Mouse (Mus musculus) stomach, embryonic 14.5 days (tissue): Measurements from ENCODE around the gene Pole. TPM values are rescaled to one million over a fixed set of nuclear protein-coding genes. Genes with fewer than 3 reads are reported as not detected.

Experiments used
- ATAC-seq: fragments of 200-750 bp; cut with Nextera tagmentation; 2 replicates; pipeline ENCODE4 v1.8.0; 2017; ENCODE audit warnings: low read depth, moderate TSS enrichment; ENCODE audit not compliant: insufficient number of reproducible peaks, insufficient read depth, low FRiP score
- H3K27ac ChIP-seq: fragments of 300-500 bp; sonication (generic); 2 replicates; pipeline ENCODE4 v1.5.1; 2014; ENCODE audit warnings: mild to moderate bottlenecking, low read length, moderate library complexity, mixed read lengths
- H3K27me3 ChIP-seq: fragments of 300-500 bp; sonication (generic); 2 replicates; pipeline ENCODE4 v1.6.1; 2014; ENCODE audit warnings: low read length, control low read depth, mixed read lengths; ENCODE audit not compliant: control insufficient read depth, insufficient read depth
- H3K36me3 ChIP-seq: fragments of 300-500 bp; sonication (generic); 2 replicates; pipeline ENCODE4 v1.6.1; 2014; ENCODE audit warnings: mild to moderate bottlenecking, control low read depth, low read length, moderate library complexity, mixed read lengths; ENCODE audit not compliant: control insufficient read depth, insufficient read depth
- H3K4me1 ChIP-seq: fragments of 300-500 bp; sonication (generic); 2 replicates; pipeline ENCODE4 v1.6.1; 2014; ENCODE audit warnings: low read length, control low read depth, mixed read lengths; ENCODE audit not compliant: control insufficient read depth, insufficient read depth
- H3K4me2 ChIP-seq: fragments of 300-500 bp; sonication (generic); replicated peaks from 2 replicates; pipeline ENCODE4 v1.6.1; 2014; ENCODE audit warnings: low read depth, low read length, control low read depth
- H3K4me3 ChIP-seq: fragments of 300-500 bp; sonication (generic); 2 replicates; pipeline ENCODE4 v1.5.1; 2014; ENCODE audit warnings: low read depth, low read length, control low read depth
- H3K9ac ChIP-seq: fragments of 300-500 bp; sonication (generic); replicated peaks from 2 replicates; pipeline ENCODE4 v1.6.1; 2014; ENCODE audit warnings: low read depth, mild to moderate bottlenecking, control low read depth, low read length, moderate library complexity, mixed read lengths
- H3K9me3 ChIP-seq: fragments of 300-500 bp; sonication (generic); 2 replicates; pipeline ENCODE4 v1.6.1; 2016; ENCODE audit warnings: low read depth, low read length, control low read depth; ENCODE audit not compliant: control insufficient read depth
- WGBS: fragments of 180-500 bp; shearing (Covaris S2); extraction: QIAGEN DNeasy Blood & Tissue Kit; methylation state at CpG from one replicate; pipeline ENCODE4 v1.1.7; 2014; 5-methylcytosine and 5-hydroxymethylcytosine counted together
- polyA plus RNA-seq: library from polyadenylated mRNA; unstranded; fragments of >200 nt; fragmentation: Nextera tagmentation; extraction: Ambion mirVana; gene quantifications from 2 replicates; pipeline ENCODE4 v1.2.1, GENCODE M21; 2014

Pole gene
- polyA plus RNA-seq, 1 experiment from 2014 or later = 30.7 TPM

GRCm38 (mm10) chr5:110300591-110300990, 14.5 kb downstream of the Pole start:
- H3K4me2 ChIP-seq = no peak overlapping the region
- no peaks in the 10 kb centered on the region for H3K4me1 ChIP-seq
- no peak overlapping the region for H3K4me3 ChIP-seq
- ATAC-seq = no peak
- no peaks in the 10 kb centered on the region for H3K9me3 ChIP-seq
- no peak overlapping the region for H3K9ac ChIP-seq
- H3K27me3 ChIP-seq = no peaks in the 10 kb centered on the region
- 85% methylated on average over 2 of the region's 2 CpGs for WGBS
- peaks cover 57% of the 10 kb centered on the region for H3K36me3 ChIP-seq
- H3K27ac ChIP-seq = no peak overlapping the region

- H3K27me3 ChIP-seq = no peaks in the 10 kb centered on the region
- no peaks in the 10 kb centered on the region for H3K9me3 ChIP-seq
- WGBS = 92% methylated on average over 7 of the region's 7 CpGs
- no peak for ATAC-seq
- no peak overlapping the region for H3K4me3 ChIP-seq
- no peak overlapping the region for H3K27ac ChIP-seq
- H3K4me2 ChIP-seq = no peak overlapping the region
- peaks cover 47% of the 10 kb centered on the region for H3K36me3 ChIP-seq
- H3K4me1 ChIP-seq = no peaks in the 10 kb centered on the region
- H3K9ac ChIP-seq = no peak overlapping the region
Observed at GRCm38 (mm10) chr5:110308861-110309260, 22.8 kb downstream of the Pole start.

GRCm38 (mm10) chr5:110313127-110313526, 27.0 kb downstream of the Pole start:
- 88% methylated on average over 3 of the region's 3 CpGs for WGBS
- ATAC-seq = no peak
- H3K4me2 ChIP-seq = no peak overlapping the region
- no peak overlapping the region for H3K27ac ChIP-seq
- H3K9ac ChIP-seq = no peak overlapping the region
- H3K4me1 ChIP-seq = no peaks in the 10 kb centered on the region
- H3K27me3 ChIP-seq = no peaks in the 10 kb centered on the region
- H3K9me3 ChIP-seq = no peaks in the 10 kb centered on the region
- H3K36me3 ChIP-seq = peaks cover 37% of the 10 kb centered on the region
- no peak overlapping the region for H3K4me3 ChIP-seq

GRCm38 (mm10) chr5:110330508-110330907, 44.4 kb downstream of the Pole start:
- no peaks in the 10 kb centered on the region for H3K4me1 ChIP-seq
- H3K27ac ChIP-seq = no peak overlapping the region
- no peak overlapping the region for H3K9ac ChIP-seq
- WGBS = 77% methylated on average over 3 of the region's 3 CpGs
- no peak overlapping the region for H3K4me3 ChIP-seq
- H3K27me3 ChIP-seq = no peaks in the 10 kb centered on the region
- no peaks in the 10 kb centered on the region for H3K9me3 ChIP-seq
- no peak for ATAC-seq
- peaks cover 57% of the 10 kb centered on the region for H3K36me3 ChIP-seq
- no peak overlapping the region for H3K4me2 ChIP-seq

GRCm38 (mm10) chr5:110338792-110339191, 52.7 kb downstream of the Pole start:
- Histone ChIP-seq H3K9me3 (no peaks in the 10 kb centered on the region), H3K36me3 (peaks cover 44% of the 10 kb centered on the region), H3K4me1 (no peaks in the 10 kb centered on the region), H3K4me3 (no peak overlapping the region), H3K4me2 (no peak overlapping the region), H3K27me3 (peaks cover 8% of the 10 kb centered on the region; the same call in 1 of the 2 replicates), H3K9ac (no peak overlapping the region), H3K27ac (no peak overlapping the region)
- WGBS = 83% methylated on average over 2 of the region's 2 CpGs
- no peak for ATAC-seq

- no peaks in the 10 kb centered on the region for H3K9me3 ChIP-seq
- peak; percentile 54 for ATAC-seq
- no peaks in the 10 kb centered on the region for H3K4me1 ChIP-seq
- H3K9ac ChIP-seq = peak within 1 kb of the TSS; percentile 30; the same call in 1 of the 2 replicates
- peak within 1 kb of the TSS; percentile 43 for H3K4me3 ChIP-seq
- 1% methylated on average over 43 of the region's 43 CpGs for WGBS
- H3K27ac ChIP-seq = no peak within 1 kb of the TSS
- H3K27me3 ChIP-seq = peaks cover 8% of the 10 kb centered on the region; the same call in 1 of the 2 replicates
- peak within 1 kb of the TSS; percentile 98 for H3K4me2 ChIP-seq
- peaks cover 6% of the 10 kb centered on the region for H3K36me3 ChIP-seq
Observed at GRCm38 (mm10) chr5:110342648-110343284, 56.7 kb downstream of the Pole start, which contains the start of gene P2rx2. TSS of gene P2rx2 (minus strand) at chr5:110343212.

- ATAC-seq = no peak
- Histone ChIP-seq H3K4me1 (no peaks in the 10 kb centered on the region), H3K4me3 (no peak within 1 kb of the TSS), H3K9me3 (no peaks in the 10 kb centered on the region), H3K4me2 (no peak within 1 kb of the TSS; the same call in 1 of the 2 replicates), H3K9ac (no peak within 1 kb of the TSS), H3K27ac (no peak within 1 kb of the TSS), H3K27me3 (peaks cover 8% of the 10 kb centered on the region; the same call in 1 of the 2 replicates), H3K36me3 (no peaks in the 10 kb centered on the region)
- 64% methylated on average over 4 of the region's 4 CpGs for WGBS
Observed at GRCm38 (mm10) chr5:110344524-110344923, 58.4 kb downstream of the Pole start, which contains the start of gene Lrcol1. TSS of gene Lrcol1 (plus strand) at chr5:110344730.

- H3K4me1 ChIP-seq = no peaks in the 10 kb centered on the region
- 84% methylated on average over 4 of the region's 4 CpGs for WGBS
- ATAC-seq = no peak
- peaks cover 8% of the 10 kb centered on the region; the same call in 1 of the 2 replicates for H3K27me3 ChIP-seq
- no peak overlapping the region for H3K4me2 ChIP-seq
- H3K4me3 ChIP-seq = no peak overlapping the region
- no peaks in the 10 kb centered on the region for H3K9me3 ChIP-seq
- no peak overlapping the region for H3K9ac ChIP-seq
- H3K36me3 ChIP-seq = no peaks in the 10 kb centered on the region
- no peak overlapping the region for H3K27ac ChIP-seq
Observed at GRCm38 (mm10) chr5:110345553-110345952, 59.4 kb downstream of the Pole start.

GRCm38 (mm10) chr5:110347006-110347405, 60.9 kb downstream of the Pole start:
- no peaks in the 10 kb centered on the region for H3K36me3 ChIP-seq
- H3K9me3 ChIP-seq = no peaks in the 10 kb centered on the region
- peaks cover 4% of the 10 kb centered on the region; the same call in 1 of the 2 replicates for H3K27me3 ChIP-seq
- no peak overlapping the region for H3K4me3 ChIP-seq
- no peak overlapping the region for H3K4me2 ChIP-seq
- H3K27ac ChIP-seq = no peak overlapping the region
- no peaks in the 10 kb centered on the region for H3K4me1 ChIP-seq
- no peak for ATAC-seq
- no peak overlapping the region for H3K9ac ChIP-seq
- 77% methylated on average over 8 of the region's 8 CpGs for WGBS
